Mouse (Mus musculus) heart, adult 11 months (tissue): ENCODE data around the gene Npr2.

ENCODE experiments used
- DNase-seq: peaks from one replicate; pipeline ENCODE4 v3.0.0; 2022

The Npr2 gene

GRCm38 (mm10) chr4:43673703-43674102 lies 42.0 kb downstream of the Npr2 start:
- DNase-seq = peak; percentile 82

- no peak for DNase-seq
Measured at GRCm38 (mm10) chr4:43674974-43675373, 43.2 kb downstream of the Npr2 start.

GRCm38 (mm10) chr4:43675608-43676007 lies 43.9 kb downstream of the Npr2 start:
- no peak for DNase-seq

DNA sequence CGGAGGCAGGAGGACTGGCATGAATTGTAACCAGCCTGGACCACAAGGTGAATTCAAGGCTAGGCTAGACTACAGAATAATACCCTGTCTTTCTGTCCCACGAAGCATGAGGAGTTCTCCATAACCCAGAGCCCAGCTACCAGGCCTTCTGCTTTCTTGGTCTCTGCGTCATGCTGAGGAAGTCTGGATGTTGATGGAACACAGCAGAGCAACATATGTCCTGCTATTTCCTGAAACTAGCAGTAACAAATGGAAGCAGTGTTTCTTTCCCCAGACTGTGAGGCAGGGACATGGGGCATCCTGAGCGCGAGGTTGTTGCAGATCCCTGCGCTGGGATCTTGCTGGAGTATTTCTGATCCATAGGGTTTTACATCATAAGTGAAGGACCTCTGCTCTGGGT lies 46.8 kb downstream of the Npr2 start:
- no peak for DNase-seq

GRCm38 (mm10) chr4:43679416-43680043 lies 47.8 kb downstream of the Npr2 start:
- DNase-seq = peak; percentile 91

DNA sequence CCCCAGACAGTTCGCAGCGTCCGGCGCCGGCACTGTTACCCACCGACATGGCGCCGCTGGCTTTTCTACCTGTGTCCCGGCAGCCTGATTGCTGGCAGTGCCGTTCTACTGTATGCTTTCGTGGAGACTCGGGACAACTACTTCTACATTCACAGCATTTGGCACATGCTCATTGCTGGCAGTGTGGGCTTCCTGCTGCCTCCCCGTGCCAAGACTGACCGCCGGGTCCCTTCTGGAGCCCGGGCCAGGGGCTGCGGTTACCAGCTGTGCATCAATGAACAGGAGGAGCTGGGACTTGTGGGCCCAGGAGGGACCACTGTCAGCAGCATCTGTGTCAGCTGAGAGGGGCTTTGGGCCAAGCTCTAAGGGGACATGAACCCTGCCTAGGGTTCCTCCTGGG lies 58.3 kb downstream of the Npr2 start:
- no peak for DNase-seq

DNA sequence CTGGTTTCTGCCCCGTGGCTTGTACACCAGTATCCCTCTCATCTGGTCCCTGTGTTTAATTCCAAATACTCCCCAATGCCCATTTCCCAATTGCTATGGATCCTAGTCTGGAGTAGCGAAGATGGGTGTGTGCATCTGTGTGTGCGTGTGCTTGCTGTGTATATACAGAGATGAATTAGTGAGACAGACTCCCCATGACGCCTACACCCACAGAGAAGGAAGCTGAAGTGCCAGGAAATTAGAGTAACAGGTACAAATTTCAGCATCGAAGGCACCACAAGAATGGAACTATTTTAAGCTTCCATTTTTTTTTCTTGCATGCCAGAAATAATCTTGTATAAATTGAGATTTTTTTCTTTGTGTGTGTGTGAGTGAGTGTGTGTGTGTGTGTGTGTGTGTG lies 59.3 kb downstream of the Npr2 start:
- no peak for DNase-seq

- DNase-seq = peak; percentile 95
Measured at GRCm38 (mm10) chr4:43693806-43694241, 62.1 kb downstream of the Npr2 start.

DNA sequence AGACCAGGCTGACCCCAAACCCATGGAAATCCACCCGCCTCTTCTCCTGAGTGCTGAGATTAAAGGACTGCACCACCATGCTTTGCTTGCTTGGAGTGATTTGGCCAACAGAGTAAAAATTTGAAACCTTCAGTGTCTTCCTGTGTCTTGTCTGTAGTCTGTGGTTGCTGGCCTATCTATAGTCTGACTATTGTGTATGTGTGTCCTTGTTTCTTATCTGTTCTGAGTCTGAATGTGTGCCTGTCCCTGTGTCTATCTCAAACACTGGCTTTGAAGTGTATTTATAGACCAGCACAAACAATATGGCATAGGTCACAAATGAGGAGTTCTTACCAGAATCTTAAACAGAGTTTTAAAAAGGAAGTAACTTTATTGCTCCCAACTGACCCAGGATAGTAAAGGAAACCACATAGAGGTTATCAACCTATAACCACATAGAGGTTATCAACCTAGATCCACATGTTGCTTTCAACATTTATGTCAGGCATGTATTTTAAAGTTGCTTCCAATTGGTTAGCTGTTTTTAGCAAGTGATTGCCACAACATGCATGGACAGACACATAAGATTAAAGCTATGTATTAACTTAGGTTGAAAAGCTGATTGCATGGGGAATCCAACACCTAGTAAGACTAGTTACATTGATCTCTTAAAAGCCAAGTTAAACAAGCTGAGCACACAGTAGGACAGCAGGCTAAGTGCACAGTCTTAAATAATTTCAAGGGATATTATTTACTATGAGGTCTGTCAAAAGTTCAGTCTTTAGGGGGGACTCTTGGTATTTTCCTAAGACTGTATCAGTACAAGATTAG lies 62.9 kb downstream of the Npr2 start:
- DNase-seq = no peak

DNA sequence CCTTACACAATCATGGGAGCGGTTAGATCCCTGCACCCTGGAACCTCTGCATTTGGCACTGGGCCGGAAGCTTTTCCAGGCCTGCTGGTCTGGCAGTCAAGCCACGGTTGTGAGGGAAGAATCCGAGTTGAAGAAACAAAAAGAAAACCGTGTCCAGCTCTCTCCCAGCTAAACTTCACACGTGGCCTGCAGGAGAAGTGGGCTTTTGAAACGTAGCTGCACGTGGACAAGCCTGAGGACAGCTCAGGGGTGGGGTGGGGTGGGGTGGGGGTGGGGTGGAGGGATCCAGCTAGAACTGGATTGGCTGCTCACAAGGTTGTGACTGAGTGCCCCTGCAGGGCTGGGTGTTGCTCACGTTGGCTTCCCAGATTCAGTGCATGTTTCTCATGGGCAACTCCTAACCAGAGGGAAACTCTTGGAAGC lies 63.5 kb downstream of the Npr2 start:
- DNase-seq = peak; percentile 98

DNA sequence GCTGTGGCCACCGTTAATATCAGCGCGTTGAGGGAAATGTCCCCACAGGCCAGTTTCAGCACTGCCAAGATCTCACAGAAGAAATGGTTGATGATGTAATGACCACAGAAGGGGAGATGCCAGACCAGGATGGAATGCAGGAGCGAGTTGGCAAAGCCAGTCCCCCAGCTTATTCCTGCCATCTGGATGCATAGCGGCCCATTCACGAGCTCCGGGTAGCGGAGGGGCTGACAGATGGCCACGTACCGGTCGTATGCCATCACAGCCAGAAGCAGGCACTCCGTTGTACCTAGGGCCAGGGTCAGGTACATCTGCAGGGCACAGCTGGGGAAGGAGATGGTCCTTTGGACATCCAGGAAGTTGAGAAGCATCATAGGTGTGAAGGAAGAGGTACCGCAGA lies 64.8 kb downstream of the Npr2 start:
- DNase-seq = no peak

DNA sequence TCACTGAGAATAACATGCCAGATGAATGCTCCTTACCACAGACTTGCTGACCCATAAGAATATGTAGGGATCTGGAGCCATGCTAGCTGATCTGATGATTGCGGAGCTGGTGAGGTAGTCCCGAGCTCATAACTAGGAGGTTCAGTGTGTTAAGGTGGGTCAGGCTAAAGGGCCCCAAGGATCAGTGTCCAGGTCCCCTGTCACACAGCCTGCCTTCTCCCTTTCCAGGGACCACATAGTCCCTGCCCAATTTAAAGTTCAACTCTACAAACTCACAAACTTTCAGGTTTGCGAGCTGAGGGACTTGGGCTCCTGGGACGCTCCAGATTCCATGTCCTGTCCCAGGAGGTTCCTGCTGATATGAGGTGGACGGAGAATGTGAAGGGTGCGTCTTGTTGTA lies 69.0 kb downstream of the Npr2 start, which contains the start of gene Olfr70:
TSS of gene Olfr70 (minus strand) at position 101 of the 400 bp plus-strand sequence.
- DNase-seq = no peak
